Mouse (Mus musculus): Measurements from ENCODE around the gene Vcp. TPM values are rescaled to one million over a fixed set of nuclear protein-coding genes. Genes with fewer than 3 reads are reported as not detected.

The Vcp gene
- 100 to 1,000 TPM; 115 to 119 TPM for total RNA-seq (2023)

GRCm38 (mm10) chr4:43000141-43000986, at the start of gene Vcp:
TSS of gene Vcp (minus strand) at chr4:43000507.

DNA sequence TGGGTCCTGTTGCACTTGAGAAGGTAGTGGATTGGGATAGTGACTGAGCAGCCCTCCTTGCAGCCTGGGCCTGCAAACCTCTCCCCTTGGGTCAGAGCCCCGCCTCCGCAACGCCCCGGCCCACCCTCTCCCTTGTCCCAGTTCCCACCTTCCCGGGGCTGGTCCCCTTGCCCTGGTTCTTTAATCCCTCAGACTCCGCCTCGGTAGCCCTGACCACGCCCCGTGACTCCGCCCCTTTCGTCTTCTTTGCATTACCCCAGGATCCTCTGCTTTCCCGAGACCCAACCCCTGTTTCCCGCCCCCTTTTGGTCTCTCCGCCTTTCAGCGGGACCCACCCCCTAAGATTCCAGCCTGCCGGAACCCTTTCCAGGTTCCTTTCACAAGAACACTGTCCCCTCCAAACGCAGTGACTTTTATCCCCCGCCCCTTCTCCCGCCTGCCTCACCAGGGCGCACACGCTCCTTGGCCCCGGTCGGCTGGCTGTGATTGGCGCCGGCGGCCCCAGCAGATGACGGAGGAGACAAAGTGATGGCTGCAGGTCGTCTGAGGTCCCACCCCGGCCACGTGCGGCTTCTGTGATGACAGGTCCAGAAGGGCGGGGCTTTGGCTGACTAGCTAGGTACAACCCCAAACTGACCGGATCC, 45.5 kb upstream of the Vcp start, which contains the start of gene Fam214b:
TSS of gene Fam214b (minus strand) at position 562 of the 644 bp plus-strand sequence.

GRCm38 (mm10) chr4:43031237-43031995, 31.1 kb upstream of the Vcp start, which contains the start of gene Stoml2:
TSS of gene Stoml2 (minus strand) at chr4:43031710.

GRCm38 (mm10) chr4:43025084-43025960, 25.0 kb upstream of the Vcp start, which contains the start of gene Pigo:
TSS of gene Pigo (minus strand) at chr4:43025819.

DNA sequence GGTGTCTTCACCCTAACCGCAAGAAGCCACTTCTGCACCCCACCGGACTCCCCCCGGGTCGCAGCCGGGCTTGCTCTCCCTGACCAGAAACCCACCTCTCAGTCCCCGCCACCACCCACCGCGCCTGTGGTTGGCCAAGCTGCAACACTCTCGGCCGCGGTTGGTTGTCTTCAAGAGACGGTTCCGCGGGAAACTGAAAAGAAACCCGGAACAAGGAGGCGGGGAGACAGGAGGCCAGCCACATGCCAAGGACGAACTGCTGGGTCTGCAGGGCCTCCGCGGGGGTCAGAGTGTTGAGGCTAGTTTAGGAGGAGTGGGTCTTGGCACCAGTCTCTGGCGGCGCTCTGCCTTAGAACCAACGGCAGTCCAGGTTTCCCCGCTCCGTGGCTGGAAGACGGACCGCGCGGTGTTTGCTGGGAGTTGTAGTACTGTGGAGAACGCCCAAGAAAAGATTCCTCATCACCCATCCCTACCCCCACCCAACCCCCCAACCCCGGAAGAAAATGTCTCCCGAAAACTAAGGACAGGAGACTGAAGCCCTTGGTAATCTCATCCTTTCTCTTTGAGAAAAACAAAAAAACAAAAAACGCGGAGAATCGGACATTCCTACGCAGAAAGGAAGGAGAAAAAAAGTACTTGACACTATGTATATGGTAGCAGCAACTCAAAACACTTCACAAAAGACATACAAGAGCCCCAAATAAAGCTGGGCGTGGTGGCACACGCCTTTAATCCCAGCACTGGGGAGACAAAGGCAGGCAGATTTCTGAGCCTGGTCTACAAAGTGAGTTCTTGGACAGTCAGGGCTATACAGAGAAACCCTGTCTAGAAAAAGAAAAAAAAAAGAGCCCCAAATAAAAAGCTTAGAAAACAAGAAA, 10.1 kb upstream of the Vcp start, which contains the start of gene Fancg:
TSS of gene Fancg (minus strand) at position 346 of the 878 bp plus-strand sequence.

GRCm38 (mm10) chr4:42969304-42969703, 31.0 kb downstream of the Vcp start, which contains the start of gene 1700022I11Rik:
TSS of gene 1700022I11Rik (plus strand) at chr4:42969604.

GRCm38 (mm10) chr4:42949676-42950051, 50.6 kb downstream of the Vcp start, which contains the start of gene Dnajb5:
TSS of gene Dnajb5 (plus strand) at chr4:42949814.

Other genes starting within 250 kb of the Vcp start
- gene Ccl19, start 243.9 kb downstream of the Vcp start, total RNA-seq (2023): not detected
- gene Ccl21a, start 226.5 kb downstream of the Vcp start, total RNA-seq (2023): not detected
- gene Fam205a1, start 146.6 kb downstream of the Vcp start, total RNA-seq (2023): not detected
- not detected for gene Gm12394, start 143.7 kb downstream of the Vcp start, total RNA-seq (2023)
- gene Fam205c, start 126.3 kb downstream of the Vcp start, total RNA-seq (2023): not detected
- gene Phf24, start 83.8 kb downstream of the Vcp start, total RNA-seq (2023): not detected
- 10 to 100 TPM; 14.3 to 14.6 TPM for gene Dnajb5, start 50.7 kb downstream of the Vcp start, total RNA-seq (2023)
- gene 1700022I11Rik, start 30.9 kb downstream of the Vcp start, total RNA-seq (2023): not detected
- gene Fancg, start 10.0 kb upstream of the Vcp start, total RNA-seq (2023): 10 to 100 TPM; 18.4 to 23.1 TPM
- gene Pigo, start 25.3 kb upstream of the Vcp start, total RNA-seq (2023): 10 to 100 TPM; 11.7 to 12.1 TPM
- 10 to 100 TPM; 61.5 to 64.6 TPM for gene Stoml2, start 31.2 kb upstream of the Vcp start, total RNA-seq (2023)
- gene Fam214b, start 45.7 kb upstream of the Vcp start, total RNA-seq (2023): 10 to 100 TPM; 54.2 to 74.8 TPM
- gene Unc13b, start 58.4 kb upstream of the Vcp start, total RNA-seq (2023): 1 to 10 TPM; 2.9 to 3.3 TPM